Mouse (Mus musculus) retina, postnatal 1 day (tissue): Measurements from ENCODE around the gene Cacng3.

Source experiments
- DNase-seq: peaks from one replicate; pipeline ENCODE4 v3.0.0-alpha.2; 2012

Gene Cacng3

GRCm38 (mm10) chr7:122670442-122670872, at the start of gene Cacng3:
Gene Cacng3 (plus strand): TSS chr7:122670492.
- no peak for DNase-seq

DNA sequence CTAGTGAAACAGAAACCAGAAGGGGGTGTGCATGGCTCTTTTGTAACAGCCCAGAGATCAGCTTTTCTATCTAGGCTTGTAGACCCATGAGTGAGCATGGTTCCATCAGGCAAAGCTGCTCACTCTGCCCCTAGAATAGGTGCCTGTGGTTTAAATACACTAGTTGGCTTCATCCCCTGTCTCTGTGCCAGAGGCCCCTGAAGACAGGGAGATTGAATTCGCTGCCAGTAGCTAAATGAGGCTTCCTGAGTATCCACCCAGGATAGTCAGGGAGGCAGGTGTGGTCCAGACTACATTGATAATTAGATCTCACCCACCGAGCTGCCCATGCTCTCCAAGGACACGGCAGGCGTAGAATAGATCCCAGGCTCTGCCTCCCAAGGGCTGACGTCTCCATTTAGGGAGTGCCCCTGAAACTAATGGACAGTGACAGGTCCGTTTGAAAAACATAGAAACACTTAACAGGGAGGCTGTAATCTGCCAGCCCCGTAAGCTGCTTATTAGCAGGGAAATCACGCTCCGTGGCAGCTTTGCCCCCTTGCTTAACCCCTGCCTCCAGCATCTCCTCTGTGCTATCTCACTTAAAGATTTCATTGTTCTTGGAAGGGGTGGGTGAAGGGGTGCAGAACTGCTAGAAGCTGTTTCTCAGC, 48.0 kb upstream of the Cacng3 start:
- peak; percentile 94 for DNase-seq

GRCm38 (mm10) chr7:122623753-122624152, 46.5 kb upstream of the Cacng3 start:
- no peak for DNase-seq

DNA sequence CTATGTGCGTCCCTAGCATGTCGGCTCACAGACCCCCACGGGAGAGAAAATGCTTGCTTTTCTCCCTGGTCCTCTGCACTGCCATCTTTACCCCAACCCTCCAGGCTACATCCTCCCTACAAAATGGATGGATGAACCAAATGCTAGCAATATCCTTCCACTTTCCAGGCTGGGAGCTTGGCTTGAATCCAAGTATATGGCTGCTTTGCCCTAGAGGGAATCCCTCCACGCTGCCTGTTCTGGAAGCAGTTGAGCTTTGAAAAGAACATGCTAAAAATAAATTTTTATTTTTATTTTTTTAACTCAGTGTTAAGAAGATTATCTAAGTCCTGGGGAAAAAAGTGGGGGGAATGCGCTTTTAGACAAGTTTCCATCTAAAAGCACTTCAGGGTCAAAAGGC, 42.2 kb upstream of the Cacng3 start:
- DNase-seq: peak; percentile 30

GRCm38 (mm10) chr7:122630386-122630785, 39.9 kb upstream of the Cacng3 start:
- no peak for DNase-seq

DNA sequence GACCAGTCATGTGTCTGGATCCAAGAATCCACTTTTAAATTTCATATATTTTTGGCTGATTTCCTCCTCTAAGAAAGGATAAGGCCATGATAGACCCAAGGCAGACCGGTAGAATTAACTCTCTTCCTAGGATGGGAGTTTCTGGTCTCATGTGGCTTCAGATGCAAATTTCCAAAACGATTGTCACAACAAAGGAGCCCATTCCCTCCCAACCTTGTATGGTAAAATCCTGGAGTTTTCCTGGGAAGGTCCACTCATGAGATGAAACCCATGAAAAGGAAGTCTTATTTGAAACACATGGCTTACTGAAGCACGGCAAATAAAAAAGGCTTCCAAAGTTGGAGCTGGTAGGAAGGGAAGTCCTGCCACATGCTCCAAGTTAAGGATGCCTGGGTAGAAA, 39.1 kb upstream of the Cacng3 start:
- no peak for DNase-seq

DNA sequence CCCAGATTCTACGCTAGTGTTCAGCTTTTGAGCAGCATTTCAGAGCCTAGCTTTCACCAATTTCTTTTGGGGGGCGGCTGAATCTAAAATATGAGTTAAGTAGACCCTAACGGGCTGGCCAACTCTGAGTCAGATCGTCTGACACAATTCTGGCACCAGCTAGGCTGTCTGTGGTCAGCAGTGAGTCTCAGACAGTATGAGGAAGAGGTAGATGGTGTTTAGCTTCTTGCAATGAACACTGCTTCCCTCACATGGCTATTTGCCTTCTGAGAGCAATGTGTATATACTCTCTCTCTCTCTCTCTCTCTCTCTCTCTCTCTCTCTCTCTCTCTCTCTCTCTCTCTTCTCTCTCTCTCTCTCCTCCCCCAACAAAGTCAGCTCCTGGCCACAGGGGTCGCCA, 37.3 kb upstream of the Cacng3 start:
- no peak for DNase-seq

DNA sequence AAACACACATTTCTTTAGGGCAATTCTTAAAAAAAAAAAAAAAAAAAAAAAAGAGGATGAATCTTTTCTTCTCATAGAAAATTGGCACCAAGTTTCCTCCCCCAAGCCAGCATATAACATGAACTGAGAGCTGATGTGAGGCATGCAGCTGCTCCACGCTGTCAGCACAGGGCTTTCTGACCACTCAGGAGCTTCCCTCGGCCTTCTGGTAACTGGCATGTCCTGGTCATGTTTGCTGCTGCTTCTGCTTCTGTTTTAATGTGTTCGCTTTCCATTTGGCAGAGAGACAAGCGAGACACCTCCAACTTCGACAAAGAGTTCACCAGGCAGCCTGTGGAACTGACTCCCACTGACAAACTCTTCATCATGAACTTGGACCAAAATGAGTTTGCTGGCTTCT, 36.8 kb upstream of the Cacng3 start:
- DNase-seq: no peak

- no peak for DNase-seq
Measured at GRCm38 (mm10) chr7:122643676-122644075, 26.6 kb upstream of the Cacng3 start.

GRCm38 (mm10) chr7:122649306-122649705, 21.0 kb upstream of the Cacng3 start:
- DNase-seq: no peak

DNA sequence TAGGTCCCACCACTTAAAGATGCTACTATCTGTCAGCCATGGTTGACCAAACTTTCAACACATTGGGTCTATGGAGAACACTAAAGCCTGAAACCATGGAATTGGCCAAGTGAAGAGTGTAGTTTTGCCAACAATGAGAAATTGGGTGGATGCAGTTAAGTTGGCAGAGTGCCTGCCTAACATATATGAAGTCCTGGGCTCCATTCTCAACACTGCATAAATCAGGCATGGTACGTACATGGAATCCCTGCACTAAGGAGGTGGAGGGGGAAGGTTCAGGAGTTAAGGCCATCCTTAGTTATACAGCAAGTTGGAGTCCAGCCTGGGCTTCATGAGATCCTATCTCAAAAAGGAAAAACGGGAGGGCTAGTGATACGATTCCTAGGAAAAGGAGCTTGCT, 17.8 kb upstream of the Cacng3 start:
- DNase-seq: no peak

DNA sequence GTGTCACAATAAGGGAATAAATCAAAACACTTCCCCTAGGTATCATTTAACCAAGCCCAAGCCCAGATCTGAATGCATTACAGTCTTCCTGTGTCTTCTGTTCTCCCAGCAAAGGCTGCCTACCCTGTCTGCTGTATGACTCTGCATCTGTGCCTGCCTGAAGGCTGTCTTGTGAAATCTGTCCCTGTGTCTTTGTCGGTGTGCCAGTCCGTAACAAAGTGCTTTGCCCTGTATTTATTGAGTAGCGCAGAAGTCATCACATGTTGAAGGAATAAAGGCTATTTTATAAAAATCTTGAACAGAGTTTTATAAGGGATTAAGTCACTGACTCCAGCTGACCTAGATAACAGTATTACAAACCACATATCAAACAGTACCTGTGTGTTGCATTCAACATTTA, 13.6 kb upstream of the Cacng3 start:
- DNase-seq: no peak

DNA sequence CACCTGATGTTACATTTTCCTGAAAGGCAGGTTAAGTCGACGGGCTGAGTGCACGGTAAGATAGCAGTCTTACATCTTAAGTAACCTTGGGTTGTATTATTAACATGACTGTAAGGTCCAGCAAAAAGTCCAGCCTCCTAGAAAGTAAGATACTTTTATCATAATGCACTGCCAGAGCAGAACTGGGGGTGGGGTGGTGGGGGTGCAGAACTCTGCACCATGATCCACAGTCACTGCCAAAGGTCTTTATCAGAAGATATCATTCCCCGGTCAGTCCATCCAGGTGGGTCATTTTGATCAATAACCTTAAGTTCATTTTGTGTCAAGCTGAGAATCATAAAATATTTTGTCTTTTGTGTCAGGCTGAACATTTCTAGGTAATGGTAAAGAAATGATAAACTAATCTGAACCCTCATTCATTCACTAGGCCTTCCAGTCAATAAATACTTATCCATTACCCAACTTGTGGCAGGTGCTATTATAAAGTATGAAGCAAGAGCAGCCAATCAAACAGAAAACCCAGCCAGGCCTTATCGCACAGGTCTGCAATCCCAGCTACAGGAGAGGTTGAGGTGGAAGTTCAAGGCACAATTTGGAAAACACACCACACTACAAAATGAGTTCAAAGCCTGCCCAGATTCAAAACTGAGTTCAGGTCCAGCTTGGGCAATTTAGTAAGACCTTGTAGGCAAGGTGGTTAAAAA, 12.7 kb upstream of the Cacng3 start:
- DNase-seq: no peak

DNA sequence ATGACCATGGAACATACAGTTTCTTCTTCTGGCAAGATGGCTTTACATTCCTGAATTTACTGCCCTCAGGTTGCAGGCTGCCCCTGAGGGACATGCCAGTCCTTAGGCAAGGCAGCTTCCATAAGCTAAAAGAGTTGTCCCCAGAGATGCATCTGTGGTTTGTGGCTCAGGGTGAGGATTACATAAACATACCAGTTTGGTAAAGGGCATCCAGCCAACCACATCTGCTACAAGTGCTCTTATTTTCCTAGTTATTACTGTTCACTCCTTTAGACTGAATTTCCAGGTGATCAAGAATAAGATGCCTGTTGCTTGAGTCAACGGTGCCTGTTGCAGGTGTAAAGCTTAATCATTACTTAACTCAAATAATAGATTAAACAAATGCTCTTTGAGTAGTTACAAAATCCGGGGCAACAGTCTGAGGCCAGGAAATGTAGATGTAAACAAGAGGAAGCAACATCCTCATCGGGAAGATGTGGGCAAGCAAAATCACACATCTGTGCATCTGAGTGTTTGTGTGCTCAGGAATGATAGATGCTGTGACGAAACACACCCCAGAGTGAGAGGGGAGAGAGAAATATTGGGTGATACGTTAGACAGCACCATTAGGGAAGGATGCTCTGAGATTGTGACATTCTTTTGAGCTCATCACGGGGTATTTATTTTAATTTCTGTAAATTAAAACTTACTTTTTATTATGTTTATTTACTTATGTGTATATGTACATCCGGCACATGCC, 4.8 kb upstream of the Cacng3 start:
- DNase-seq: no peak

- DNase-seq: peak; percentile 74
Measured at GRCm38 (mm10) chr7:122667903-122668302, 2.4 kb upstream of the Cacng3 start.

DNA sequence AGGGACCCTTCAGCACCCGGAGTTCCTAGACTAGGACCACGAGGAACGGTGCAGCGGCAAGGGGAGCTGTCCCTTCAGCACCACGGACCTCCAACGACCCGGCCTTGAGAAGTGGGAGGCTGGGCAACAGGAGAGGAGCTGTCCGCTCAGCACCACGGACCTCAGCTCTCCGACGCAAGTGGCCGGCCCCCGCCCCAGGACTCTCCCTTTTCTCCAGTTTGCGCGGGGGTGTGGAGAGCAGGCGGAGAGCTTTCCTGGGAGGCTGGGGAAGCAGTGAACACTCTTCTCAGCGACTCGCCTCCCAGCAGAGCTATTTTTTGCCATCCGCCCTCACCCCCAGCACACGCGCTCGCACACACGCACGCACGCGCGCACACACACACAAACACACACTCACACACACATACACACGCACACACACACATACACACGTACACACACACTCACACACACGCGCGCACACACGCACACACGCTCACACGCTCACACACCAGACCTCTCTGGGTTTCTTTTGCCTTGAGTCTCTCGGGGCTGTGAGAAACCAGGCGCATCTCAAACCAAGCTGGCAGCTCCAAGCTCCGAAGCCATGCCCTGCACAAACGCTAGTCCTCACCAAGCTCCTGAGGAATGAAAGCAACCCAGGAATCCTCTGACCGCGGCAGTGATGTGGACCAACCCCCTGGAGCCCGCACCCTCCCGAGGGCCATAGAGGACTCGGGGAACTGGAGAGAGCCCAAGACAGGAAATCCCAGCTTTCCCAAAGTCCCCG, 765 bp downstream of the Cacng3 start:
- peak; percentile 94 for DNase-seq

DNA sequence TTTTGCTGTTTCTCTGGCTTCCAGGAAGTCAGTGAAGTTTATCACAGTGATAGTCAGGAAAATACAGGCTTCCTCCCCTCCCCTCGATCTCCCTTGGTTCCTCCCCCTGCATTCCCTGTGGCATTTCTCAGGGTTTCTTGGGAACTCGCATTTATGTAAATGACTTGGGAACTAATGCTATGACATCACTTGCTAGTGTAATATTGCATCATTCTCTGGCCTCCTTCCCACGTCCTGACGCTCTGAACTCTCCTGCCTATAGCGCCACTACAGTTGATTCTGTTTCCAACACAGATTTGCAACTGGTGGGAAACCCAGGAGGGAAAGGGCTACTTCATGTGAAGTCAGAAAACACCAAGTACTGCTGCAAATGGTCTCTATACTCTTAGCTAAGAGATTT, 2.7 kb downstream of the Cacng3 start:
- peak; percentile 25 for DNase-seq

DNA sequence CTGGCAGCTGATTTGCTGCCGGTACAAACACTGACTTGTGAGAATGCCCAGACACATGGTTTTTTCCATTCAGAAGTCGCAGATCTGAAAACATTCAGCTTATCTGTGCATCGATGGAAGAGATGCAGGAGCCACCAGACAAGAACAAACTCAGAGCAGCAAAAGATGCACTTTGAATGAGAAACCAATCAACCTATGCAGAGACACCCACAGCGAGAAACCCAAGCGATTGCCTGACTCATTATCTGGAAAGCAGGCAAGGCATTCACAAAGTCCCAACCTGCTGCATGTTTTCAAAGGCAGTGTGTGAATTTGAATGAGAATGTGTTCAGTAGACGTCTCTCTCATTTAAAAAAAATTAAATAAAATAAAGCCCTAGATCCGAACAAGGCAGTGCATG, 4.9 kb downstream of the Cacng3 start:
- DNase-seq: no peak

DNA sequence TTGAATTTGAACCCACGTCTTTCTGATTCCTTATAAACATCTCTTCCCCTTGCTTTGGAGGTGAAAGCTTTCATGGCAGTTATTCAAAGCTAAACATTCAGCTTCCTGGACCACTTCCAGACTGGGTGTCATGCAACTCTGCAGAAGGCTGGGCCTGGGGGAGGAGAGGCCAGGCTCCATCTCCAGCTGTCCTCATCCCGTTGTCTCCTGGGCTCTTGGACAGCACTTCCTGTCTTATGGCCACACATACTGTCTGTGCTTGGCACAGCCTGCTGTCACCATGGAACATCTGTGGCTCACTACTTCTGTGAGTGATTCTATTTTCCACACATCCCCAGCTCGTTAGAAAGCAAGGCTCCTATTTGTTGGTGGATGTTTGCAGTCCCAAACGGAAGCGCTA, 31.5 kb downstream of the Cacng3 start:
- DNase-seq: no peak

DNA sequence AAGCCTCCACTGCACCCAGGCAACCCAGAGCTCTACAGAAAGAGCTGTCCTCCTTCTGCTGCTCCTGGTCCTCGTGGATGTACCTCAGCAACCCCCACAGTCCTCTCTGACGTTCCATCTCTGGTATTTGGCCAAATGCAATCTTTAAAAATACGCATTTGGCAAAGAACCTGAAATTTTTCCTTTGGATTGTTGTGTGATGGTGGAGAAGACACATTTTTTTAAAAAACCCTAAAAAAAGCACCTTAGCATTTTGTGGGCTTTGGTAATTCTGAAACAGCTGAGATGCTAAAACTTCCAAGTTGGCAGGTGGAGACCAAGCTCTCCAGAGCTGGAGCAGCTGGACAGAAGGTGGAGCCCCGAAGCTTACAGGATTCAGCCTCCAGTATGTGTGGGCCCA, 32.2 kb downstream of the Cacng3 start:
- no peak for DNase-seq

- DNase-seq: no peak
Measured at GRCm38 (mm10) chr7:122706736-122707135, 36.4 kb downstream of the Cacng3 start.

GRCm38 (mm10) chr7:122716299-122716698, 46.0 kb downstream of the Cacng3 start:
- DNase-seq: no peak

DNA sequence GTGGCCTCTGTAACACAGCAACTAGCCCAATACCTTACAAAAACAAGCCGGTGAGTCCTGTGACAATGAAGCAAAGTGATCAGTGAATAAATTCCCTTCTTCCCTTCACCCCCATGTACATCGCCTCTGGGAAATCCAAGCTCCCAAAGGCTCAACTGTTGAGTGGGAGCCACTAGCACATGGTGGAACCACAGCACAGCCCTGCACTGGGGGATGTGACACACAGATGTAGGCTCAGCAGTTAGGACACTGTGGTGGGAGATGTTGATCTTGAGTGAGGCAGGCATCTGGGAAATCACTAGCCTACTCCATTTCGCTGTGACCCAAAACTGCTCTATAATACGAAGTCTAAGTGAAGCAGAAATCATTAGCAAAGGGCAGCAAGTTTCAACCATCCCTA, 48.2 kb downstream of the Cacng3 start:
- DNase-seq: no peak
